Mouse (Mus musculus): ENCODE data around the gene Vav2. TPM values are rescaled to one million over a fixed set of nuclear protein-coding genes. Genes with fewer than 3 reads are reported as not detected.

The Vav2 gene
- polyA plus RNA-seq, 1 experiment, result 25.8 TPM

GRCm38 (mm10) chr2:27441767-27442707 is 15.2 kb upstream of the Vav2 start, which contains the start of gene Brd3os:
Gene Brd3os (plus strand): TSS chr2:27442324.
- DNase-seq (ENCODE audit: low spot score), result peak; percentile 72

GRCm38 (mm10) chr2:27438281-27438680 is 11.4 kb upstream of the Vav2 start:
- DNase-seq (ENCODE audit: low spot score), result no peak

GRCm38 (mm10) chr2:27437876-27438275 is 11.0 kb upstream of the Vav2 start:
- DNase-seq (ENCODE audit: low spot score), result no peak

- DNase-seq (ENCODE audit: low spot score), result no peak
Measured at GRCm38 (mm10) chr2:27432599-27432998, 5.8 kb upstream of the Vav2 start.

GRCm38 (mm10) chr2:27430621-27431020 is 3.8 kb upstream of the Vav2 start:
- DNase-seq (ENCODE audit: low spot score), result no peak

- DNase-seq (ENCODE audit: low spot score), result peak; percentile 69
Measured at GRCm38 (mm10) chr2:27428071-27428470, 1.2 kb upstream of the Vav2 start.

- DNase-seq (ENCODE audit: low spot score), result no peak
Measured at GRCm38 (mm10) chr2:27426406-27426854, 403 bp downstream of the Vav2 start.

GRCm38 (mm10) chr2:27425751-27426405 is 955 bp downstream of the Vav2 start:
- DNase-seq (ENCODE audit: low spot score), result peak; percentile 49

- no peak for DNase-seq (ENCODE audit: low spot score)
Measured at GRCm38 (mm10) chr2:27425161-27425611, 1.6 kb downstream of the Vav2 start.

- no peak for DNase-seq (ENCODE audit: low spot score)
Measured at GRCm38 (mm10) chr2:27423596-27423995, 3.2 kb downstream of the Vav2 start.

GRCm38 (mm10) chr2:27421293-27422068 is 5.4 kb downstream of the Vav2 start:
- DNase-seq (ENCODE audit: low spot score), result no peak

GRCm38 (mm10) chr2:27418577-27419070 is 8.2 kb downstream of the Vav2 start:
- no peak for DNase-seq (ENCODE audit: low spot score)

- DNase-seq (ENCODE audit: low spot score), result no peak
Measured at GRCm38 (mm10) chr2:27417648-27418153, 9.1 kb downstream of the Vav2 start.

- no peak for DNase-seq (ENCODE audit: low spot score)
Measured at GRCm38 (mm10) chr2:27416425-27416824, 10.4 kb downstream of the Vav2 start.

- DNase-seq (ENCODE audit: low spot score), result no peak
Measured at GRCm38 (mm10) chr2:27415060-27415783, 11.6 kb downstream of the Vav2 start.

- DNase-seq (ENCODE audit: low spot score), result no peak
Measured at GRCm38 (mm10) chr2:27413936-27414657, 12.7 kb downstream of the Vav2 start.

GRCm38 (mm10) chr2:27413582-27413935 is 13.3 kb downstream of the Vav2 start:
- DNase-seq (ENCODE audit: low spot score), result no peak

GRCm38 (mm10) chr2:27412245-27412800 is 14.5 kb downstream of the Vav2 start:
- no peak for DNase-seq (ENCODE audit: low spot score)

GRCm38 (mm10) chr2:27411688-27412174 is 15.1 kb downstream of the Vav2 start:
- no peak for DNase-seq (ENCODE audit: low spot score)
